Mouse (Mus musculus) embryonic facial prominence, embryonic 13.5 days (tissue): ENCODE measurements at regions not wholly inside any gene's neighbourhood (a gene's known extent, or its start where the extent isn't known, plus 50 kb on each side); places are given as distances from the start of the nearest gene placed in this dataset.

Experiments
- ATAC-seq: fragments of 200-750 bp; cut with Nextera tagmentation; 2 replicates; pipeline ENCODE4 v1.8.0; 2017; ENCODE audit warnings: low read depth; ENCODE audit not compliant: insufficient number of reproducible peaks, insufficient read depth, low FRiP score, low TSS enrichment
- H3K27ac ChIP-seq: fragments of 300-500 bp; sonication (generic); 2 replicates; pipeline ENCODE4 v1.5.1; 2015; ENCODE audit warnings: moderate library complexity, mild to moderate bottlenecking, inconsistent platforms
- H3K27me3 ChIP-seq: fragments of 300-500 bp; sonication (generic); 2 replicates; pipeline ENCODE4 v1.6.1; 2015; ENCODE audit warnings: mild to moderate bottlenecking, inconsistent platforms
- H3K36me3 ChIP-seq: fragments of 300-500 bp; sonication (generic); 2 replicates; pipeline ENCODE4 v1.6.1; 2015; ENCODE audit warnings: mild to moderate bottlenecking, inconsistent platforms
- H3K4me1 ChIP-seq: fragments of 300-500 bp; sonication (generic); 2 replicates; pipeline ENCODE4 v1.6.1; 2015; ENCODE audit warnings: inconsistent platforms
- H3K4me2 ChIP-seq: fragments of 300-500 bp; sonication (generic); 2 replicates; pipeline ENCODE4 v1.6.1; 2015; ENCODE audit warnings: moderate library complexity, mild to moderate bottlenecking, inconsistent platforms
- H3K4me3 ChIP-seq: fragments of 300-500 bp; sonication (generic); 2 replicates; pipeline ENCODE4 v1.5.1; 2015; ENCODE audit warnings: mild to moderate bottlenecking, inconsistent platforms
- H3K9ac ChIP-seq: fragments of 300-500 bp; sonication (generic); 2 replicates; pipeline ENCODE4 v1.6.1; 2015; ENCODE audit warnings: mild to moderate bottlenecking, inconsistent platforms
- H3K9me3 ChIP-seq: fragments of 300-500 bp; sonication (generic); 2 replicates; pipeline ENCODE4 v1.6.1; 2016; ENCODE audit warnings: inconsistent platforms
- WGBS: fragments of 180-500 bp; shearing (Covaris S2); methylation state at CpG from one replicate; pipeline ENCODE4 v1.1.7; 2015; ENCODE audit warnings: mixed read lengths; 5-methylcytosine and 5-hydroxymethylcytosine counted together

DNA sequence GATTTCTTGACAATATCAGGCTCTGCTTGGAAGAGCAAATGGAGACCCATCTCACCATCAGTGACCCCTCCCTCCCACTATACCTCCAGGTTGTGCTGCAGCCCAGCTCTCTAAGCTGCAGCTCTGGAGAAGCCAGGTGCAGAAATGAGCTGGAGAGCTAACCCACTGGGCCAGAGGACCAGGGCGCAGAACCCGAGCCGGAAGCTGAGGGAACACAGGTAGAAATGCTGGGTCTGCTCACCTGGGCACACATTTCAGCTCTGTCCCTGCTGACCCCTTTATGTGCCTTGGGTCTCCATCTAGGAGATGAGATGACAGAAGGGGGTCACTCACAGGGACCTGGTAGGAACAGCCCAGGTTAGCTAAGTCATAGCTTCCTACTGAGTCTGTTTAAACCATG, 92.0 kb downstream of the Cops8 start:
- no peak overlapping the region for H3K9ac ChIP-seq
- no peak for ATAC-seq
- no peak overlapping the region for H3K27ac ChIP-seq
- 94% methylated on average over 3 of the region's 3 CpGs for WGBS
- H3K4me3 ChIP-seq: no peak overlapping the region
- no peaks in the 10 kb centered on the region for H3K27me3 ChIP-seq
- H3K4me2 ChIP-seq: no peak overlapping the region
- no peaks in the 10 kb centered on the region for H3K9me3 ChIP-seq
- H3K4me1 ChIP-seq: no peaks in the 10 kb centered on the region
- no peaks in the 10 kb centered on the region for H3K36me3 ChIP-seq

DNA sequence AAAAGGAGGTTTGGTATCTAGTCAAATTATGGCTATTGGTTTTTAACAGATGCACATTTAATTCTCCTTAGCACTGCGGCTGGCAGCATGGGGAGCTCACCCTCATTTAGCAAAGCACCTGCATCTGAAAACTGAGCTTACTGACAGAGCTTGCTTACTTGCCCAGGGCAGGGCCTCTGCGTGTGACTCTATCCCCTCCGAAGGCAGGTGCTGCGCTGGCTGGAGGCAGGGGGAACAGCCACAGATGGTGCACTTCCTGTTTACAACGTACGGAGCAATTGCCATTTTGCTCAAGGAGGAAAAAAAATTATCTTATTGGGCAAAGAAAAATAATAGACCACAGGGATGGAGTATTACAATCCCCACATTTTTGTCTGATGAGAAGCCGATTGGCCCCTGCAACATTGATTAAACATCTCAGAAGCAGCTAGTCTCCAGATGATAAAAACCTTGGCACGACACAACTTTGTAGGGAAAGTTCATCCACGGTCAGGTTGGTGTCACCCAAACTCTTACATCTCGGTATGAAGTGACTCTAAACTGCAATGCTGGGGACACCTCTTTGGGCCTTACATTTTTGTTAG, 92.5 kb downstream of the Cops8 start:
- no peaks in the 10 kb centered on the region for H3K27me3 ChIP-seq
- no peaks in the 10 kb centered on the region for H3K36me3 ChIP-seq
- no peaks in the 10 kb centered on the region for H3K4me1 ChIP-seq
- no peaks in the 10 kb centered on the region for H3K9me3 ChIP-seq
- no peak overlapping the region for H3K4me2 ChIP-seq
- 57% methylated on average over 10 of the region's 10 CpGs for WGBS
- ATAC-seq: no peak
- H3K27ac ChIP-seq: no peak overlapping the region
- no peak overlapping the region for H3K9ac ChIP-seq
- H3K4me3 ChIP-seq: no peak overlapping the region

DNA sequence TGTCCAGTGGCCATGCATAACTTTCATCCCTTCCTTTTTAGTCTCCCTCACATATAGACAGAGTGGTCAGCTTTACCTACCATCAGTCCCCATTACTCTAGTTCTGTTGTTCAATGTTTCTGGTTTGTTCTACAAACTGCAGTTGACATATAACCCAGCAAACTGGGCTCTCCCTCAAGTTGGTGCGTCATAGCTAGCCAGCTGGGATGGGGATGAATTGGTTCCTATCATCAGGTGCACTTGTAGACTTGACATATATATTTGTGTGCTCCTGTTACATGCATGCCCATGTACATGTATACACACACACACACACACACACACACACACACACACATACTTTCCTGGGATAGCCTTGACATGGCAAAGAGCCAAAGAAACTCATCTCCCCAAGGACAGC, 93.2 kb downstream of the Cops8 start:
- Histone ChIP-seq H3K27ac (no peak overlapping the region), H3K4me2 (no peak overlapping the region), H3K9ac (no peak overlapping the region), H3K36me3 (no peaks in the 10 kb centered on the region), H3K4me1 (no peaks in the 10 kb centered on the region), H3K9me3 (no peaks in the 10 kb centered on the region), H3K4me3 (no peak overlapping the region), H3K27me3 (no peaks in the 10 kb centered on the region)
- ATAC-seq: no peak
- 91% methylated on average over 1 of the region's 1 CpGs for WGBS

DNA sequence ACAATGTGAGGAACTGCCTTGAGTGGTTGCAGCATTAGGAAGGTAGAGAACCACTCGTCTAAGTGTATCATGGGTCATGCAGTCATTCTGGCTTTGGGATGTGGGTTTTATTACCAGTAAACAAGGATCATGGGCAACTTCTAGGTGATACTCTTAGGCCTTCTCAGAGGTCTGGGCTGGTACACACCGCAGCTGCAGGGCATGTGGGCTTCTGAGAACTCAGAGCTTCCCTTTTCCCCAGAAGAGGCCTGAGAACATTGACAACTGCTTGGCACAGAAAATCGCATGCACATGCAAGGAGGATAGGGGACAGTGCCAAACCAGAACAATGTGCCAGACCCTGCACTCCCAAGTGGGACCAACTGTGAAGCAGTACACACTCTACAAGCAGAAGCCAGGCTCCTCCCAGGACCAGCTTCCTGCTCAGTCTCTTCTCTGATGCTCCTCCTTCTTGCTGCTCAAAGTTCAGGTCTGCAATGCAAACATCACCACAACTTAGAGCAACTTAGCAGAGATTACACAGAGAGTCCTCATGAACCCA, 94.3 kb downstream of the Cops8 start:
- no peak overlapping the region for H3K4me3 ChIP-seq
- no peaks in the 10 kb centered on the region for H3K4me1 ChIP-seq
- no peaks in the 10 kb centered on the region for H3K9me3 ChIP-seq
- 87% methylated on average over 3 of the region's 3 CpGs for WGBS
- H3K36me3 ChIP-seq: no peaks in the 10 kb centered on the region
- no peak overlapping the region for H3K27ac ChIP-seq
- H3K27me3 ChIP-seq: no peaks in the 10 kb centered on the region
- no peak overlapping the region for H3K9ac ChIP-seq
- no peak overlapping the region for H3K4me2 ChIP-seq
- ATAC-seq: no peak

DNA sequence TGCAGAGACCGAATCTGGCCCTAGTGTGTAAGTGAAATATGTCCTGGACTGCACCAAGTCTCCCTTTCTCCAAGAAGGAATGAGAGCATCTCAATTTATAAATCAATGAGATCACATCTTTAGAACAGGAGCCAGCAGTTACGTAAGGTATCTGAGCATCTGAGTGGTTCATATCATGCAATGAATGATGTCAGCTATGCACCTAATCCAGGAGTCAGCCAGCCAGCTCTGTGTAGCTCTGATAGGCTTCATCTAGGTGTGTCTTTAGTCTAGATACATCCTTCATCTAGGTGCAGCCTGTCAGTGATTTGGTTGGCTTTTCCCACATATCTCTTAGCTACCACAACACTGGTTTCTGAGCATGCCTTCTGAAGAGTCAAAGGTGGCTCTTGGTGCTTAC, 95.8 kb downstream of the Cops8 start:
- Histone ChIP-seq H3K4me1 (no peaks in the 10 kb centered on the region), H3K27me3 (no peaks in the 10 kb centered on the region), H3K36me3 (no peaks in the 10 kb centered on the region), H3K9me3 (no peaks in the 10 kb centered on the region), H3K4me2 (no peak overlapping the region), H3K9ac (no peak overlapping the region), H3K4me3 (no peak overlapping the region), H3K27ac (no peak overlapping the region)
- WGBS: 89% methylated on average over 2 of the region's 2 CpGs
- ATAC-seq: no peak

DNA sequence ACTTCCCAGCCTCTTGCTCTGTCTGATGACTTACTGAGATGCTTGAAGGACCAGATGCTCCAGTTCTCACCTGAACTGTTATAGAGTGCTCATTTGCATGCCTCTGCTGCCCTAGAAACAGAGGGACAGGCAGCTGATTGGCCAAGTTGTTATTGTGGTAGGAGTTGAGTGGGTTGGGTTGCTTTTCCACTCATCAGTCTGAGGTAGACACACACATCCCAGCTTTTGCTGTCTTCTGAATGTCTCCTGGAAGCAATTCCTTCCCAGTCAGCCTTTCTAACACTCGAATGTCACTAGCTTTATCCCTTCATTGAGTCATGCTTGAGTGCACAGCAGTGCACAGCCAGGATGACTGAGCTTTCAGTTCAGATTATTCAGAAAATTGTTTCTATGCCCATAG, 99.0 kb downstream of the Cops8 start:
- no peaks in the 10 kb centered on the region for H3K4me1 ChIP-seq
- no peak for ATAC-seq
- H3K27me3 ChIP-seq: no peaks in the 10 kb centered on the region
- no peak overlapping the region for H3K4me2 ChIP-seq
- no peak overlapping the region for H3K27ac ChIP-seq
- no peaks in the 10 kb centered on the region for H3K36me3 ChIP-seq
- no peaks in the 10 kb centered on the region for H3K9me3 ChIP-seq
- 54% methylated on average over 1 of the region's 1 CpGs for whole genome bisulfite sequencing
- H3K4me3 ChIP-seq: no peak overlapping the region
- H3K9ac ChIP-seq: no peak overlapping the region

DNA sequence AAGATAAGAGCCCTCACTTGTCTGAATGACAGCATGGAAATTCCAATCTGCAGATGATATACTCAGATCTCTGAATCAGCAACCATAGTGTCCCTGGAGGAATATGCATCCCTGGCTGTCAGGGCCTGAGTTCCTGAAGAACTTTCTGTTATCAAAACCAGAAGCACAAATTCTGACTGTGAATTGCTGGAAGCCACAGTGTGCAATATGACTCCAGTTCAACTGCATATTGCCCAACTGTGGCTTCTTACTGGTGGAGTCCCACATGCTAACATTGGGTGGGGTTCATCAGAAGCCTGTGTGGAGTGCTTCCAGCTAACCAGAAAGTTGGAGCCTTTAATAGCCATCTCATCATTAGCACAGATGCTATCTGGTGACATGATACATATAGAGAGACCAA, 103.6 kb downstream of the Cops8 start:
- no peak for ATAC-seq

DNA sequence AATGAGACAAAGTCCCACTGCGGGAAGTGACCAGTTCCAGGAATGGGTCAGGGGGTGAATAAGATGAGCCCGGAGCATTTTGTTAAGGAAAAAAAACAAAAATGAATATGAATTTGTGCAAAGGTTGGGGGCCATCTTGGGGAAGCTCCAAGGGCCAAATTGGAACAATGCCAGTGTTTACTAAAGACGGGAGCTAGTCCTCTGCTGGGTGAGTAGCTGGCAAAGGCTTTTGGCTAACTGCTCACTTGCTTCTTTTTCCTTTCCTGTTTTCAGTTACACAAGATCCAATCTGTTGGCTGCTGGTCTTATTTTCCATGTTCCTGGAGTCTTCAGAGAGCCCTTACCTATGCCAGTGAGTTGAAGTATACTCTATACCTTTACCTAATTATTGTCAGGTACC, 107.0 kb downstream of the Cops8 start:
- Histone ChIP-seq H3K27me3 (no peaks in the 10 kb centered on the region), H3K9ac (no peak overlapping the region), H3K36me3 (no peaks in the 10 kb centered on the region), H3K27ac (no peak overlapping the region), H3K4me1 (0 out of 2 replicates have a peak, but pooled peaks cover 5% of the 10 kb centered on the region), H3K9me3 (no peaks in the 10 kb centered on the region), H3K4me3 (no peak overlapping the region), H3K4me2 (no peak overlapping the region)
- ATAC-seq: no peak
- 73% methylated on average over 3 of the region's 3 CpGs for WGBS

More for the DNA sequence above, 103.6 kb downstream of the Cops8 start:
- H3K27ac ChIP-seq: no peak overlapping the region
- no peak overlapping the region for H3K4me3 ChIP-seq
- H3K4me1 ChIP-seq: no peaks in the 10 kb centered on the region
- no peaks in the 10 kb centered on the region for H3K36me3 ChIP-seq
- no peaks in the 10 kb centered on the region for H3K27me3 ChIP-seq
- H3K4me2 ChIP-seq: no peak overlapping the region
- no peak overlapping the region for H3K9ac ChIP-seq
- H3K9me3 ChIP-seq: no peaks in the 10 kb centered on the region

DNA sequence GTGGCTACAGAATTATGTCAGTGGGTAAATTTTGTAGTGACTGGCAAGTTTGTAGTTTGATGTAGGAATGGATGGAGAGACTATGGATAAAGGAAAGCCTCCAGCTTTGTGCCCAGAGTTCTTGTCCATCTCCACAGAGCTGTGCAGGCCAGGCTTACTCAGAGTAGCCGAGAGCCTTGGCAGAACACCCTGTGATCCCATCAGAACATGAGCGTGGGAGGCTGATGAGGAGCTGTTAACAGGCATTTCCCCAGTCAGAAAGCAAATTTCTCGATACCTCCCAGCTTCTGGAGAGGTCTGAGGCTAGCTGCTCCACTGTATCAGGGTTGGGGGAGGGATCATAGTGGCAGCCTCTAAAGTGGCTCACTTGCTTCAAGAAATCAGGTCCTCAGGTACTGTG, 107.8 kb downstream of the Cops8 start:
- Histone ChIP-seq H3K36me3 (no peaks in the 10 kb centered on the region), H3K4me1 (0 out of 2 replicates have a peak, but pooled peaks cover 5% of the 10 kb centered on the region), H3K4me2 (no peak overlapping the region), H3K27me3 (no peaks in the 10 kb centered on the region), H3K4me3 (no peak overlapping the region), H3K9ac (no peak overlapping the region), H3K27ac (no peak overlapping the region), H3K9me3 (no peaks in the 10 kb centered on the region)
- ATAC-seq: no peak
- 81% methylated on average over 3 of the region's 3 CpGs for WGBS

DNA sequence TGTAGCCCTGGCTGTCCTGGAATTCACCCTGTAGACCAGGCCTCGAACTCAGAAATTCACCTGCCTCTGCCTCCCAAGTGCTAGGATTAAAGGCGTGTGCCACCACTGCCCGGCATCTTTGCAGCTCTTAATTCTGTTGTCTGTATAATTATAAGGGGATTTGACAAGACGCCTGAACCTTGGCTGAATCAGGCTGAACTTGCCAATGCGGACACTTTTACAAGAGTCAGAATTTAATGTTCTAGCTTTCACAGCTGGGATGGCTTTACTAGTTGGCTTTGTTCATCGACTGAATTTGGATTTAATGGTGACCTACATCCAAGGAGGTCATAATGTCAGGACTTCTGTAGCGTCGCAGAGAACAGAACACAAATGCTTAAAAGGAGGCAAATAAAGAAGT, 108.3 kb downstream of the Cops8 start:
- Histone ChIP-seq H3K4me3 (no peak overlapping the region), H3K27me3 (no peaks in the 10 kb centered on the region), H3K36me3 (no peaks in the 10 kb centered on the region), H3K9me3 (no peaks in the 10 kb centered on the region), H3K9ac (no peak overlapping the region), H3K4me2 (no peak overlapping the region), H3K27ac (no peak overlapping the region), H3K4me1 (0 out of 2 replicates have a peak, but pooled peaks cover 5% of the 10 kb centered on the region)
- ATAC-seq: no peak
- 82% methylated on average over 8 of the region's 8 CpGs for WGBS
